Mouse (Mus musculus) embryonic facial prominence, embryonic 11.5 days (tissue): ENCODE results near the gene Mup5. TPM values are rescaled to one million over a fixed set of nuclear protein-coding genes. Genes with fewer than 3 reads are reported as not detected.
"Not testable (repeated sequence)": the region's sequence is repeated elsewhere in the genome, so short reads cannot be mapped to it uniquely, and the experiment has no call there.

Experiments used
- ATAC-seq: fragments of 200-750 bp; cut with Nextera tagmentation; replicated peaks from 2 replicates; pipeline ENCODE4 v1.8.0; 2017; ENCODE audit warnings: low read depth; ENCODE audit not compliant: insufficient number of reproducible peaks, low FRiP score, low TSS enrichment
- DNase-seq: peaks from one replicate; pipeline ENCODE4 v3.0.0-alpha.2; 2015; ENCODE audit warnings: low spot score
- H3K27ac ChIP-seq: fragments of 300-500 bp; sonication (generic); replicated peaks from 2 replicates; pipeline ENCODE4 v1.5.1; 2014; ENCODE audit warnings: mild to moderate bottlenecking, low read depth, low read length, control low read depth
- H3K27me3 ChIP-seq: fragments of 300-500 bp; sonication (generic); 2 replicates; pipeline ENCODE4 v1.6.1; 2014; ENCODE audit warnings: mild to moderate bottlenecking, low read length, moderate library complexity, mixed read lengths; ENCODE audit not compliant: control insufficient read depth, insufficient read depth
- H3K36me3 ChIP-seq: fragments of 300-500 bp; sonication (generic); replicated peaks from 2 replicates; pipeline ENCODE4 v1.6.1; 2014; ENCODE audit warnings: low read depth, mild to moderate bottlenecking, low read length, moderate library complexity, mixed read lengths; ENCODE audit not compliant: control insufficient read depth, insufficient read depth
- H3K4me1 ChIP-seq: fragments of 300-500 bp; sonication (generic); 2 replicates; pipeline ENCODE4 v1.6.1; 2014; ENCODE audit warnings: low read length, mixed read lengths; ENCODE audit not compliant: control insufficient read depth, insufficient read depth
- H3K4me2 ChIP-seq: fragments of 300-500 bp; sonication (generic); 2 replicates; pipeline ENCODE4 v1.6.1; 2014; ENCODE audit warnings: low read depth, mild to moderate bottlenecking, control low read depth, low read length, moderate library complexity
- H3K4me3 ChIP-seq: fragments of 300-500 bp; sonication (generic); 2 replicates; pipeline ENCODE4 v1.5.1; 2014; ENCODE audit warnings: low read depth, low read length, control low read depth
- H3K9ac ChIP-seq: fragments of 300-500 bp; sonication (generic); replicated peaks from 2 replicates; pipeline ENCODE4 v1.6.1; 2014; ENCODE audit warnings: mild to moderate bottlenecking, control low read depth, low read length
- H3K9me3 ChIP-seq: fragments of 300-500 bp; sonication (generic); replicated peaks from 2 replicates; pipeline ENCODE4 v1.6.1; 2016; ENCODE audit warnings: mild to moderate bottlenecking, low read length, inconsistent platforms, mixed read lengths; ENCODE audit not compliant: control insufficient read depth
- WGBS: fragments of 180-500 bp; shearing (Covaris S2); extraction: QIAGEN DNeasy Blood & Tissue Kit; methylation state at CpG from one replicate; pipeline ENCODE4 v1.1.7; 2014; 5-methylcytosine and 5-hydroxymethylcytosine counted together
- polyA plus RNA-seq: library from polyadenylated mRNA; unstranded; fragments of >200 nt; fragmentation: Nextera tagmentation; extraction: Ambion mirVana; gene quantifications from 2 replicates; pipeline ENCODE4 v1.2.1, GENCODE M21; 2014

The Mup5 gene
- polyA plus RNA-seq, 1 experiment from 2014 or later = not detected

GRCm38 (mm10) chr4:61822541-61822940, 12.5 kb downstream of the Mup5 start:
- 93% methylated on average over 9 of the region's 9 CpGs for WGBS
- not testable (repeated sequence) for H3K4me2 ChIP-seq, H3K9me3 ChIP-seq, H3K27ac ChIP-seq, H3K27me3 ChIP-seq, DNase-seq, H3K9ac ChIP-seq, ATAC-seq, H3K4me3 ChIP-seq, H3K4me1 ChIP-seq, H3K36me3 ChIP-seq

DNA sequence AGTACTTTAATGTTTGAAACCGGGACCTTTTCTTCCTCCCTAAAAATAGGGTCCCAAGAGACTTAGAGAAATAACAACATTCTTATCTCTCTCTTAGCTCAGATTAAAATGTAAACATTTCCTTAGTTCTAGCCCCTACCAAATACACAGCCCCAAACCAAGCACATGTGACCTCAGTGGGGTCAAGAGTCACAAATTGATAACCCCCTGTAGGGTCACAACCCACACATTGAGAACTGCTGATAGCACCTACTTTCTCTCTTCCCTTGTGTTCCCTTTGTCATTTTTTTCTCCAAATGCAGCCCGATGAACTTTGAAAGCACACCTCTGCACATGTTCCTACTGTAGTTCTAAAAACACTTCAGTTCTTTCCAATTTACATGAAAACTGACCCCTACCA, 19.4 kb downstream of the Mup5 start:
- Histone ChIP-seq H3K36me3 (no peaks in the 10 kb centered on the region), H3K4me3 (no peak overlapping the region), H3K9me3 (no peaks in the 10 kb centered on the region), H3K9ac (no peak overlapping the region), H3K27ac (no peak overlapping the region), H3K27me3 (no peaks in the 10 kb centered on the region), H3K4me1 (no peaks in the 10 kb centered on the region), H3K4me2 (no peak overlapping the region)
- DNase-seq = no peak
- 79% methylated on average over 2 of the region's 2 CpGs for WGBS
- ATAC-seq = no peak

DNA sequence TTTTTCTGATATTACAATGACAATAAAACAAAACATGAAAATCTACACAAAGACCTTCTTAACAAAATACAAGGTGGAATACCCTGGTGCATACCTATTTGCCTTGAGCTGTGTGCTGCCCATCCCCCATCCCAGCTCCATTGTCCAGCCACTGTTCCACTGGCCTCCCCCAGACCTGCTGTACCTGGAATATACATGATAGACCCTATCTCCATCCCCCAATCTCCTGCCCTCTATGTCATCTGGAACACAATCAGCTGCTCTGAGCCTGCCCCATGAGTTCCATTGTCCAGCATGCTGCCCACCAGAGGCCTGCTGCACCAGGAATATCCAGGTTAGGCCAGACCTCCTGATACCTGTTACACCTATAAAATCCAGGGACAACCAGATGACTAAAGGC, 21.6 kb downstream of the Mup5 start:
- H3K4me2 ChIP-seq = no peak overlapping the region
- no peaks in the 10 kb centered on the region for H3K4me1 ChIP-seq
- no peak overlapping the region for H3K9ac ChIP-seq
- H3K9me3 ChIP-seq = no peaks in the 10 kb centered on the region
- H3K4me3 ChIP-seq = no peak overlapping the region
- no peak for DNase-seq
- no peak overlapping the region for H3K27ac ChIP-seq
- no peaks in the 10 kb centered on the region for H3K27me3 ChIP-seq
- ATAC-seq = 0 out of 2 replicates have a peak, but pooled peaks have one; percentile 23
- no peaks in the 10 kb centered on the region for H3K36me3 ChIP-seq

DNA sequence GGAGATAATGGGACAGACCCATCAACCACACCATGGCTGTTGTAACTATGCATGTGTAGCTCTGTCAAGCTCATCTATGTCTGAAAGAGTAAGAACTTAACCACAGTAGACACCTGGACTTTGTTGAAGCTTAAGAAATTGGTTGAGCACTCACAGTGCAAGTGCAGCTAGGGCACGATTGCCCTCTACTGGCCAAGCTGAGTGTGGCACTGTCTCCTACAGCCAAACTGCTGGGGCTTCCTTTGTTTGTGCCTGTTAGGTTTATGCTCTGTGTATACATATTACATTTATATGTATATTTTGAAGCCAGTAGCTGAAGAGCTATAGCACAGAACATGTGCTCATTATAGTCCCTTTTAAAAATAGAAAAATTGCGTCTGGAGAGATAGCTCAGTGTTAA, 23.8 kb downstream of the Mup5 start:
- not testable (repeated sequence) for H3K9ac ChIP-seq, ATAC-seq
- 12% methylated on average over 2 of the region's 2 CpGs for WGBS

DNA sequence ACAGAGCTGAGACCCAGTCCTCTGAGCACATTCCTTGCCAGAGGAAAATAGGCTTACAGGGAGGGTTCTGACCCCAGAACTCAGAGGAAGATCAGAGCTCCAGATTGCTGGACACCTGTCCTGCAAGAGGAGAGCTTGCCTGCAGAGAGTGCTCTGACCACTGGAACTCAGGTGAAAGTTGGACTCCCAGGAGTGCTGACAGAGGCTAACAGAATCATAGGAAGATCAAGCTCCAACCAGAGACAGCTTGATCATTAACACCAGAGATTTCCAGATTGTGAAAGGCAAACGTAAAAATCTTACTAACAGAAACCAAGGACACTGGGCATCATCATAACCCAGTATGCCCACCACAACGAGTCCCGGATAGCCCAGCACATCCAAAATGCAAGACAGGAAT, 26.1 kb downstream of the Mup5 start:
- H3K27ac ChIP-seq, H3K9ac ChIP-seq, H3K4me2 ChIP-seq, H3K9me3 ChIP-seq, ATAC-seq, H3K4me3 ChIP-seq, H3K4me1 ChIP-seq, H3K27me3 ChIP-seq, DNase-seq, H3K36me3 ChIP-seq: not testable (repeated sequence)
- WGBS = 89% methylated on average over 3 of the region's 3 CpGs

More for the DNA sequence above, 23.8 kb downstream of the Mup5 start:
- not testable (repeated sequence) for H3K4me1 ChIP-seq, H3K9me3 ChIP-seq, H3K36me3 ChIP-seq, H3K27ac ChIP-seq, H3K27me3 ChIP-seq, H3K4me3 ChIP-seq, H3K4me2 ChIP-seq
- peak; percentile 54 for DNase-seq

- H3K4me2 ChIP-seq, H3K4me3 ChIP-seq, DNase-seq, H3K27me3 ChIP-seq, ATAC-seq, H3K9me3 ChIP-seq, H3K9ac ChIP-seq, H3K27ac ChIP-seq, H3K36me3 ChIP-seq, H3K4me1 ChIP-seq: not testable (repeated sequence)
- WGBS = 76% methylated on average over 1 of the region's 1 CpGs
Measured at GRCm38 (mm10) chr4:61789699-61790098, 45.3 kb downstream of the Mup5 start.

- H3K4me3 ChIP-seq, H3K27me3 ChIP-seq, H3K27ac ChIP-seq, H3K9me3 ChIP-seq, H3K9ac ChIP-seq, H3K4me2 ChIP-seq, ATAC-seq, H3K4me1 ChIP-seq, H3K36me3 ChIP-seq, DNase-seq: not testable (repeated sequence)
- 94% methylated on average over 1 of the region's 1 CpGs for WGBS
Measured at GRCm38 (mm10) chr4:61784231-61784630, 50.8 kb downstream of the Mup5 start.

- 75% methylated on average over 1 of the region's 5 CpGs for WGBS
- H3K27me3 ChIP-seq, H3K4me2 ChIP-seq, H3K27ac ChIP-seq, H3K4me3 ChIP-seq, H3K9ac ChIP-seq, ATAC-seq, H3K9me3 ChIP-seq, H3K36me3 ChIP-seq, H3K4me1 ChIP-seq, DNase-seq: not testable (repeated sequence)
Measured at GRCm38 (mm10) chr4:61782169-61782568, 52.9 kb downstream of the Mup5 start, which contains the start of gene Mup19. Gene Mup19, minus strand, starts transcription at chr4:61782269.
